Mouse (Mus musculus) v-Abl transformed pro-B cells (cell line): ENCODE data around the gene Prpf38b.

Experiments
- in situ Hi-C, 2 experiments: fragments of 400-800 bp; cut with MboI; formaldehyde crosslinking; loops; one replicate each; pipeline ENCODE4 v1.15.1; 2025; ENCODE audit not compliant: unreplicated experiment in 2 of 2

Prpf38b gene

DNA sequence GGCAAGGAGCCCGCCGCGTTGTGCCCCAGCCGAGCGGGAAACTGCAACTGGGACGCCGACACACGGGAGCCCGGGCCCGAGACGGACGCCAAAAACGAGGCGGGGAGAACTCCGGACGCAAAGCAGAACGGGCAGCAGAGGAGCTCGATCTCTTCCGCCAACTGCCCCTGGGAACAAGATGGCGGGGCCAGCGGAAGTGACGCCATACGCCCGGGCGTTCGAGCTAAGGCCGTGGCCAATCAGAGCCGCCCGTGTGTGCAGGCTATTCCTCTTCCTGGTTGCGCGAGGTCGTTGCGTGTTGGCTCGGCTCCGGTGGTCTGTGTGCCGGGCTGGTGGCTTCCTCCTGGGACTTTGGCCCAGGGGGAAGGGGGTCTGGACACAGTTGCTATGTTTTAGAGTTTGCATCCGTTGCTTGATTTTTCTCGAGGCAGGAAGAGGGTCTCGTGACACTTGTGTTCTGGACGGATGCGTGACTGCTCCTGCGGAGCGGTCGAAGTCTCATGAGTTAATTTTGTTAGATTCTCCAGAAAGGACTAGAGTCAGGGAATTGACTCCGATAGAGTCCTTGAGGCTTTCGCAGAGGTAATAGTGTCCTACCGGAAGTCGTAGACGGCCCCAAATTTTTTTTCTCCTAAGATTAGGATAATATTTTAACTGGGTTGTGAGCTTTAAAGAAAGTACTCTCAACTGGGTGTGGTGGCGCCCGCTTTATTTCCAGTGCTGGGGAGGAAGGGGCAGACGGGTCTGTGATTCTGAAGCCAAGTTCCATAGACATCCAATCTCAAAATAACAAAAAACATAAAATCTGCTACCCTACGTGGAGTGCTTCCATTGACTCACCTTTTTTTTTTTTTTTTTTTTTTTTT, at the start of gene Prpf38b:
TSS of gene Prpf38b (minus strand) at position 180 of the 866 bp plus-strand sequence.
- in situ Hi-C loops, result loop anchor here in 1 of 2 experiments (10.0 to 25.0 kb wide), 2 partner anchors 249 to 347 kb away; partner anchors contain the start of genes Clcc1 and Tmem167b

DNA sequence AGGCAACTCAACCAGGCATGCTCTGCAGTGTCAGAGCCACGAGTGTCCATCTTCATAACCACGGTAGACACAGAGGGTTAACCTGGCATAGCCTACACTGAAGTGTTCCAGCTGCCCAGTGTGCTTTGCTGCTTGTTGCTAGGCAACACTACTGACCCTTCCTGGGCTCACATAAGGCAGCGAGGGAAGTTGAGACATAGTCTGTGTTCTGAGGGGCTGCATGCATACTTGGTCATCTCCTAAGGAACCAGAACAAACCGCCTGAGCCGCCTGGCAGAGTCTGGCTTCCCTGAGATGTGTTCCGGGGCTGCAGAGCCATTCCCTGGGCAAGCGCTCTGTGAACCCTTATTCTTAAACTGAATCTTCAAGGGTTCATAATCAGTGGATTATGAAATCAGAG, 49.7 kb upstream of the Prpf38b start:
- in situ Hi-C loops, result no loop called here

DNA sequence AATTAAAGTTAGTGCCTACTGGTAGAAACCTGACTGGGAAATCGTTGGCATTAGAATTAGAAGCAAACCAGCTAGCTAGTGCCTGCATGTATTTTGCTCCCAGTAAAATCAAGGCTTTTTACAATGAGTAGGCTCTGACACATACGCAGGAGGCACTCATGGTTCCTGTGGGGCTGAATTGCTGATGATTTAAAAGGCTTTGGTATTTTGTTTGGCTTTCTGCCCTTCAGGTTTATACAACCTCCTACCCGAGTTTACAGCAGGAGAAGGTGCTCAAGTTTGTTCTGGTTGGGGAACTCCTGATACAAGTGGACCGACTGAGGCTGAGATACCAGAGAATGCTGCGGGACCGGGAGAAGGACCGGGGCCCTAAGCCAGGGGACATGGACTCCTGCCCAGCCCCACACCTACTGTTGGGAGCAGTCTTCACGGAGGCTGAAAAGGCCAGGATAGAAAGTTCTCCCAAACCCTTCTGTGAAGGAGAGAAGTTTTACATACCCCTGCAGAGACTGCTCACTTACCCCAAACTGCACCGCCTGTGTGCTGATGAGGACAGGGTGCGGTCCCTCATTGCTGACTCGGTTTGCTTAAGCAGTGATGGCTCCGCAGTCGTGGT, 48.3 kb upstream of the Prpf38b start:
- in situ Hi-C loops, result no loop called here

DNA sequence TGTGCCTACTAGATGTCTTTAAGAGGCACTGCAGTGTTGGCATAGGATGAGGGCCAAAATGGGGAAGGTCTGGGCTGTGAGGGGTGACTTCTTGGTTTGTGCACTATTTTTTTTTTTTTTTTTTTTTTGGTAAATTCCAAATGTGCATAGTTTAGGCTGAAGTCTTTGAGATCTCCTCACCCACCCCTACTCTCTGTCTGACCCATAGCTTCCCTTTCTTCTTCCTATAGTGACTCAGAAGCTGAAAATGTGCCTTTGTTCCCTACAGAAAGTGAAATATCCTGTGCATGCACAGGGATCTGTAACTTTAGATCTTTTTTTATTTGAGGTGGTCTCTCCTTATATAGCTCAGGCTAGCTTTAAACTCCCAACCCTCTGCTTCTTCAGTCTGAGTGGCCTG, 46.4 kb upstream of the Prpf38b start:
- in situ Hi-C loops, result no loop called here

DNA sequence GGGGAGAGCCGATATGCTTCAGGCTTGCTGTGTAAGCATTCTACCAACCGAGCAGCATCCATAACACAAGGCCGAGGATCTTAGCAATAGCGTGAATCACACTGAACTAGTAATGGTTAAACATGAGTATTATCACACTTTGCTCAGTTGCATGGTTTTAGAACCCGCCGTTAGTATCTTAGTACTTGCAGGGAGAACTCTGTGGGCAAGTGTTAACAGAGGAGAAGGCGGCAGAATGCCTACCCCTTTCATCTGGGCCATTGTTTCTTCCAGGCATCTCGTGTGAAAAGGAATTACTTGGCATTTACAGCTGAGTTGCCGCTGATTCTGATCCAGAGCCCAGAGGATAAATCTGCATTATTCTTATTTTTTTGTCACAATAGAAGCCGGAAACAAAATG, 29.5 kb upstream of the Prpf38b start:
- in situ Hi-C loops, result no loop called here

DNA sequence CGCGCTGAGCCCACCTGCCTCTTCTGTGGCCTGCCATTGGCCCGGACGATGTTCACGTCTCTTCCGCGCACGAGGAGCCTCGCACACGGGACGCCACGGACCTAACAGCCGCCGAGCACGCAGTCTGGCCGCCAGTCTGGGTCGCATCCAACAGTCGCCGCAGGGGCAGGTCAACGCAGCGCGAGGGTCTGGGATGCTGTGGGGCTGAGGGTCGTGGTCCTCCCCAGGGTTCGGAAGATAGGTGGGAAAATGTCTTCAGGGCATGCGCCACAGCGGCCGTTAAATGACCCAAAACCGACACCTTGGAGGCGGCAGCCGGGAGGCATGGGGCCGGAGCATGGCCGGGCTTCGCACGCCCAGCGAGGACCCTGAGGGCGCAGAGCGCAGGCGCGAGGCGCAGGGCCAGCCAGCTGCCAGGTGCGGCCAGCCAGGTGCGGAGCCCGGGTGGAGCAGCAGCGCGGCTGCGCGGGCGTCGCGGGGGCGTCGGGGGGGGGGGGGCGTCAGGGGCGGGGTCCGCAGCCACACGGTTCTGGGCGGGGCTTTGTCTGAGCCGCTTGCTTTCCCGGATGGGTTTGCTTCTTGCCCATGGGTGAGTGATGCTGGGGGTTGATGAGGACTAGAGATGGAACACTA, 28.6 kb upstream of the Prpf38b start, which contains the start of gene Gm9857:
TSS of gene Gm9857 (minus strand) at position 445 of the 633 bp plus-strand sequence.
- in situ Hi-C loops, result no loop called here

DNA sequence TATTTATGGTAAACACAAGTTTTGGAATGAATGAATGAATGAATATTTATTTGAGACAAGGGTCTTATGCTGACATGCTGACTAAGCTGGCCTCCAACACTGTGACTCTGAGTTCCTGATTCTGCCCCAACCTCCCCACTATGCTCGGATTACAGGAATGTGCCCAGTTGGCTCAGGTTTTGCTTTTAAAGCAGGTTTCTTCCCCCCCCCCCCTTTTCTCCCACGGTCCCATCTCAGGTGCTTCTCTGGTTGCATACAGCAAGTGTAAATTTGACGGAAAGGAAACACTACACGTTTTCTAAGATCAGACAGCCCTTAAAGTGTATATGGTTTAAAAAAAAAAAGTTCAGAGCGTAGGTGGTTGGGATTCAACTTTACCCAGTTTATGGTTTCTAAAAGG, 28.0 kb upstream of the Prpf38b start, which contains the start of gene Henmt1:
TSS of gene Henmt1 (plus strand) at position 301 of the 400 bp plus-strand sequence.
- in situ Hi-C loops, result loop anchor here in 1 of 2 experiments (10.0 kb wide), 1 partner anchor 125 kb away; no protein-coding TSS in a partner anchor

DNA sequence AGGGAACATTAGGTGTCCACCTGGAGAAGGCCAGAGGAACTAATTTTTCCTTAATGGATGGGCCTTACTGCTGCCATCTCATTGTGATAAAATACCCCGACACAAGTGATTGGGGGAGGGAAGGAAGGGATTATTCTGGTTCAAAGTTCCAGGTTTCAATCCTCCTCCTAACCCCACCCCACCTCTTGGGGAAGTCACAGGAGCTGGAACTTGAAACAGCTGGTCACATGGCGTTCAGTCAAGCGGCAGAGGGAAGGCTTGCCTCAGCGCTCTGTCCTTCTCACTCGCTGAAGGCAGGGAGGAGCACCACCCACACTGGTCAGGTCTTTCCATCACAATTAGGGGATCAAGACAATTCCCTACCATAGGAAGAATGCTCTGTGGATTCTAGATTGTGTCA, 27.2 kb upstream of the Prpf38b start:
- in situ Hi-C loops, result loop anchor here in 1 of 2 experiments (10.0 kb wide), 1 partner anchor 126 kb away; no protein-coding TSS in a partner anchor

DNA sequence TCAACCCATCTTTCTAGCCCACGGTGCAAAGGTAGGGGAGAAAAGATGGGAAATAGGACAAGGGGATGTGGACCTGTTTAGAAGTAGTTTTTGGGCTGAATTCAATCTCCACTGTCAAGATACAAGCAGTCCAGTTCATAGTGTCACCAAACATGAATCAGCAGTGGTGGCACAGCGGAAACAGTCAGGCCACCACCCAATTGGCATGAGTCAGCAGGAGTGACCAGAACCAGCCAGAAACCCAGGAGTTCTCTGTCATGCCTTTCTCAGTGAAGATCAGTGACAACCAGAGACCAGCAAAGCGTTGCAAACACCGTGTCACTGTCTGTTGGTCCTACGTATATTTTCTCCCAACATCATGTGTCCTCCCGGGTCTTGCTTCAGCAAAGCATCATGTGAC, 22.0 kb upstream of the Prpf38b start:
- in situ Hi-C loops, result loop anchor here in 1 of 2 experiments (10.0 kb wide), 1 partner anchor 131 kb away; no protein-coding TSS in a partner anchor

DNA sequence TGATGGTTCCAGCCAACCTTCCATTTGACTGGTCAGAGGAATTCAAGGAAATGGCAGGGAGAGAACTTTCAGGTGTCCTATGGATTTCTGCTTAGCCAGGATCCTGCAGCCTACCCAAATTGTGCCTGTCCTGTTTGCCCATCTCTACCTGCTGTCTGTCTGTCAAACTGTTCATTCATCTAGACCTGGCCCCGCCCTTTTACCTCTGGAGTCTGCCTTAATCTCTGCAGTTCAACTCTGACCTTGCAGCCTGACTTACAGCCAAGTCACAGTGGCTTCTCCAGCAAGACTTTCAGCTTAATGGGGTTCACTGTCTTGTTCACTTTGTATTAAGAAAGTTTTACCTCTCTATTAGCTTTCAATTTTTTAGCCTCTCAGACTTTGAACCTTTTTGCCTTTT, 14.8 kb upstream of the Prpf38b start:
- in situ Hi-C loops, result no loop called here

DNA sequence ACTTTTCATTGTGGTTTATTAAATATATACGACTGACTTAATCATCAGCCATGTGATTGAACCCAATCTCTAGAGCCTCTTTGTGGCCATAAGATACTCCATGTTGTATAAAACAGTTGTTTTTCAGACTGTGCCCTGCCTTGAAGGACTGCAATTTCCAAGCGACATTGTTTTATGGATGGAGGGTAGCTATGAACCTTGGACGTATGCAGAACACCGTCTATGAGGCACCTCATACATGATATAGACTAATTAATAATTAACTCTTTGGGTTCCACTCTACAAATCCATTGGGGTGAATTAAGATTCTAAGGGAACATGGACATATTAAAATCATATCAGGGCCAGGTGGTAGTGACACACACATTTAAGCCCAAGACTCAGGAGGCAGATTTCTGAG, 14.2 kb upstream of the Prpf38b start:
- in situ Hi-C loops, result no loop called here

DNA sequence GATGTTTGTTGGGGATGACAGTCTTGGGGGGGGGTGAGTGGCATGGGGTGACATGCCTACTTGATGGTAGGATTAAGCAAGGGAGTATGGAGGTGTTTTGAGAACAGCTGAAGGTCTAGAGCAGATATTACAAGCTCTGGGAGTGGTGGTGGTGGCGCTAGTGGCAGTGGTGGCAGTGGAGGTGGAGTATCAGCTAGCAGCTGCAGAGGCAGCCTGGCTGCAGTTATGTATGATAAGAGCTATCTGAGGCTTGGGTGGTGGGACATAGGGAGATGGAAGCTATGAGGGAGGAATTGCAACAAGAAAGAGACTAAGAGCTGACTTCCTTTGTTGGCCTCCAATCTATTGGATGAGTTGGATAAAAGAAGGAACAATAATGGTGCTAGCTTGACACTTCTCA, 10.3 kb upstream of the Prpf38b start:
- in situ Hi-C loops, result loop anchor here in 1 of 2 experiments (25.0 kb wide), 1 partner anchor 260 kb away; the partner anchor contains the start of gene Clcc1

DNA sequence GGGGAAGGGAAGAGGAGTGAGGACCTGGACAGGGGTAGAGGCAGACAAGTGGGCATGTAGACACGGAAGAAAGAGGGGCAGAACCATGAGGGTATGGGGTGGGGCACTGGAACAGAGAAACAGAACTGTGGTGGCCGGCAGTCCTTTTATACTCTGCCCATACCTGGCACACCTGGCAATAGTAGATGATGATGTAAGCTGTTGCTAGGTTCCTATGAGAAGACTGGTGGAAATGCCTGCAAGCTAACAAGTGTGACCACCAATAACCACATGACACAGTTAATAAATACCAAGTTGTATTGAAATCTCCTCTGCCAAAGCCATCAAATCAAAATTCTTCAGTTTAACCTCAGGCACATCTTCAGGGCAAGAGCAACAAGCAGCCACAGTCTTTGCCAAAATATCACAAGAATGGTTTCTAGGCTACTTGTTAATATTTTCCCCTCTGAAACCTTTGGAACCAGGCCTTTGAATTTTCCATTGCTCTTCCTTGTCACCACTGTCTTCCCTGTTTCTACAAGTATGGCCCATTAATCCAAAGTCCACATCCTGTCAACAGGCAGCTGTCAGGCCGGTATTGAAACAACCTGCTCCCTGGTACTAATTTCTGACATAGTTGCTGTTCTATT, 9.0 kb upstream of the Prpf38b start:
- in situ Hi-C loops, result loop anchor here in 1 of 2 experiments (25.0 kb wide), 1 partner anchor 258 kb away; the partner anchor contains the start of gene Clcc1

DNA sequence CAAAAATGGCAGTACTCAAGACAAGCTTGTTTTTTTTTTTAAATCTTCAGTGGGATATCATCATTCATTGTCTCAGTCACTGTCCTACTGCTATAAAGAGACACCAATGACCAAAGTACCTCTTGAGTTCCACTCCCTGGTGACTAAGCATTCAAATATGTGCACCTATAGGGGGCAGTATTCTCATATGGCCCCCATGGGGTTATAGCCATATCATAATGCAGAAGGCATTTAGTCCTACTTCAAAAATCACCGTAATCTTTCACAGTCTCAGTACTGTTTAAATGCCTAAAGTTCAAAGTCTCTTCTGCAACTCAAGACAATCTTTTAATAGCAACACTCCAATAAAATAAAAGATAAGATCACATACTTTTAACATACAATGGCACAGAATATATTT, 7.3 kb upstream of the Prpf38b start:
- in situ Hi-C loops, result loop anchor here (5.0 to 25.0 kb wide), 3 partner anchors 143 to 354 kb away; partner anchors contain the start of genes Clcc1 (in 1 of the 2) and Tmem167b (in 1 of the 2)

DNA sequence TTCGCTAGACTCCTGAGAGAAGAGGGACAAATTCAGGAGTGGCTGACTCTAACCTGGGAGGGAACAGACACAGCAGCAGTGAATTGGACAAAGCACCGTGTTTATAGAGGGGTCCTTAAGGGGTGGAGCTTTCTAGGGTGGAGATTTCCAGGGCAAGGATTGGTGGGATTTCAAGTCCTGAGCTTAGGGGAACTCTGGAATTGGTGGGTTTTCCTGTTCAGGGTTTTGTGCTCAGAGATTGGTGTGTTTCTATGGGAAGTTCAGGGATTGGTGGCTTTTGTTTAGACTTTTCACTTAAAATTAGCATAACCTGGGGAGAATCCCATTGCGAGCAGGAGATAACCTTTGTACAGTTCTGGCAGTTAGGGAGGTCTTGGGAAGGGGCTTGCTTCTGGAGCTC, 6.5 kb upstream of the Prpf38b start:
- in situ Hi-C loops, result loop anchor here (5.0 to 25.0 kb wide), 3 partner anchors 144 to 353 kb away; partner anchors contain the start of genes Clcc1 (in 1 of the 2) and Tmem167b (in 1 of the 2)

DNA sequence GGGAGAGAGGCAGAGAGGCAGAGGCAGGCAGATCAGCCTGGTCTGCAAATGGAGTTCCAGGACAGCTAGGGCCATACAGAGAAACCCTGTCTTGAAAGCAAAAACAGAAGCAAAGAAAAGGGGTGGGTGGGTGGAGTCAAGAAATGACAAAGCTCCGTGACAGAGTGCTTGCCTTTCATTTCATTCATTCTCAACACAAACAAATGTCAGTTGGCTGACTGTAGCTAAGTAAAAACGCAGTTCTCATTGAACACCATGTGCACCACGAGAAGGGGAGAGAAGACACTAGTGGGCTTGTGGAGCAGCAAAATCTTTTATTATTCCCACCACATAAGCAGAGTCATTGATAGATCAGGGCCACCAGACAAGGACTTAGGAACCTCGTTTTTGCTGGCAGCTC, 5.3 kb upstream of the Prpf38b start:
- in situ Hi-C loops, result loop anchor here (5.0 to 25.0 kb wide), 3 partner anchors 145 to 352 kb away; partner anchors contain the start of genes Clcc1 (in 1 of the 2) and Tmem167b (in 1 of the 2)

DNA sequence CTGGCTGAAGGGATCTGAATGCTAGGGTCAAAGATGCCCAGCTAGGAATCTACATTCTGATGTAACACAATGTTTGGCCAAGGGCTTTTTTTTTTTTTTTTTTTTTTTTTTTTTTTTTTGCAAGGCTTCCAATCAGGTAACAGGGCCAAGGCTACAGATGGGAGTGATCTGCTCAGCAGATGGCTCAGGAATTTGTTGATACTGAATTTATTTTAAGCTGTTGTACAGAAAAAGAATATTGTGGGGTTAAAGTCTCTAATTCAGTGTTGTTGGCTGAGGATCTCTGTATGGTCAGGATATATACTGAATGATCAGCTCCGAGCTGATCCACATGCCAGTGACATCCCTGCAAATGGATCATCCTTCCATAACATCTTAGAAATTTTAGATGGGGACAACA, 4.5 kb upstream of the Prpf38b start:
- in situ Hi-C loops, result loop anchor here (5.0 to 25.0 kb wide), 3 partner anchors 146 to 351 kb away; partner anchors contain the start of genes Clcc1 (in 1 of the 2) and Tmem167b (in 1 of the 2)

DNA sequence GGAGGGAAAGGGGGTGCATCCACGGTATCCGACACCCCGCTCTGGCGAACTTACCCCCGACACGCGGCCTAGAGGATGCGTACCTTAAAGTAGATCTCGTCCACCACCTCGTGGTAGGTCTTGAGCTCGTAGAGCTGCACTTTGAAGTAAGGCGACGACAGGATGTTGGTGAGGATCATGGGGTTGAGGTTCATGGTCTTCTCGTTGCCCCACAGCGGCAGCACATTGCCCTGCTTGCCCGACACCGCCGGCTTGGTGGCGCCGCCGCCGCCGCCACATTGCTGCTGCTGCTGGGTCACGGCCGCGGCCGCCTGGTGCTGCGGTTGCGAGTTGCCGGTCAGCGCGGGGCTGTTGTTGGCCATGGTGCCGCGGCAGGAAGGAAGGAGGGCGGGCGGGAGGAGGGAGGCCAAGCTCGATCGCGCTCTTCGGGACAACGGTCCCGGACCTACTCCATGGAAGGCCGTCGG, 413 bp downstream of the Prpf38b start:
- in situ Hi-C loops, result loop anchor here in 1 of 2 experiments (10.0 to 25.0 kb wide), 2 partner anchors 249 to 346 kb away; partner anchors contain the start of genes Clcc1 and Tmem167b

DNA sequence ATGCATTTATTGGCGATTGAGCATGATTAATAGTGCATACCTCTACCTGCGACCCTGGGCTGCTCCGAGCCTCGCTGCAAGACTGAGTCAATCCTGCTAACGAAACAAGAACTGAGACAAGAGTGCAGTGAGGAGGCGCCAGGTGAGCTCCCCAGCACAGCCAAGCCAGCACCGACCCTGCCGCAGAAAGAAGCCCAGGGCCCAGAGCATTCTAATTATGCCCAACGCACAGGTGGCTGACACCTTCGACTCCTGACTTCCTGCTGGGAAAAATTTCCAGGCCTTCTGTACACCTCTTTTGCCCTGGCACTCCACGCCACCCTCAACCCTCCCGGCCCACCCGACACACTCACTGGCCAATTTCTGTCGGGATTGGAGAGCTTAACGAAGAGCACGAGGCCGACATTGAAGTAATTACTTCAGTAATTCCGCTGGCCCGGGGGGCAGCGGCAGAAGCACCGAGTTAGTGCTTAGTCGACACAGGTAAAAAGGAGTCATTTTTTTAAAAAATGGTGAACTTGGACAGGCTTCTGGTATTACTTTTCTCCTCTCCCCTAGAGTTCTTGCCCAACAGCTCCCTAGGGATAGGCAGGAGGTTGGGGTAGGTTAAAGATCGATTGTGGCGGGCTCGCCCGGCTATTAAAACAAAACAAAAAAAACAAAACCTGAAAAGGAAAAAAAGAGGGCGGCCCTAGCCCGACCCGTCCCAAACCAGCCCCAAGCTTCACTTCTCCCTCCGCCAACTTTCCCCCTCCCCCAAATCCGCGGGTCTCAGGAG, 1.0 kb downstream of the Prpf38b start:
- in situ Hi-C loops, result loop anchor here in 1 of 2 experiments (10.0 to 25.0 kb wide), 2 partner anchors 248 to 346 kb away; partner anchors contain the start of genes Clcc1 and Tmem167b
